Mouse (Mus musculus): Measurements from ENCODE around the gene Accs.

DNA sequence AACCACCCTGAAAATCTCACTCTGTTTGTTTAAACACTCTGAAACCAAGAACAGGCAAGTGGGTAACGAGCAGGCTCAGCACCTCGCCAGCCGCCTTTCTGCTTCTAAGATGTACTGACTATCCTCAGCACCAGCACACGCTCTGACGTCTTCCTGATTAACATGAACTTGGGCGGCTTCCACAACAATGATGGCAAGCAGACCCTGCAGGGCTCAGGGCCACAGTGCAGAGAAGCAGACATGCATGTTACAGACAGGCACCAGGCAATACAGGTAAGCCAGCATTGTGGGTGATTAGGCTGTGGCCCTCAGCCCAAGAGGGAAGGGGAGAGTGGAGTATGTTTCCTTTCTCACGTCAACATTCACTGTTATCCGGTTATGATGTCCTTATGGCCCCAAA is 42.3 kb downstream of the Accs start:
- TF ChIP-seq CTCF (IDR thresholded peaks at IDR 0.05; ENCODE audit: low read depth, low read length) (no peak), POLR2A (IDR thresholded peaks at IDR 0.05; ENCODE audit: insufficient read depth, low read length) (no peak), EP300 (IDR thresholded peaks at IDR 0.05; ENCODE audit: insufficient read depth, low read depth, low read length) (no peak)

All from ES-Bruce4 (cell line).